Mouse (Mus musculus): ENCODE measurements around the gene Nme1. TPM values are rescaled to one million over a fixed set of nuclear protein-coding genes. Genes with fewer than 3 reads are reported as not detected.

Nme1 gene
- polyA plus RNA-seq, 1 experiment from 2014 or later: 444 TPM

- no peaks in the 10 kb centered on the region for H3K27me3 ChIP-seq (ENCODE audit: control insufficient read depth, insufficient read depth, low read length)
- H3K9ac ChIP-seq (replicated peaks; ENCODE audit: low read depth, low read length): no peak overlapping the region
- no peak for ATAC-seq (ENCODE audit: low read depth)
- no peak overlapping the region for H3K27ac ChIP-seq (ENCODE audit: low read depth, low read length)
- H3K4me3 ChIP-seq (ENCODE audit: low read depth, low read length): no peak overlapping the region
- 69% methylated on average over 12 of the region's 12 CpGs for WGBS
- no peaks in the 10 kb centered on the region for H3K36me3 ChIP-seq (ENCODE audit: control insufficient read depth, insufficient read depth, low read length)
- H3K4me1 ChIP-seq (ENCODE audit: control insufficient read depth, insufficient read depth, low read length): no peaks in the 10 kb centered on the region
- H3K9me3 ChIP-seq (ENCODE audit: control insufficient read depth, low read length): no peaks in the 10 kb centered on the region
- H3K4me2 ChIP-seq (ENCODE audit: low read depth, low read length): no peak overlapping the region
These were observed 20.2 kb upstream of the Nme1 start for GRCm38 (mm10) chr11:93988328-93989062.

GRCm38 (mm10) chr11:93987625-93988327 is 19.5 kb upstream of the Nme1 start:
- no peaks in the 10 kb centered on the region for H3K27me3 ChIP-seq (ENCODE audit: control insufficient read depth, insufficient read depth, low read length)
- 84% methylated on average over 8 of the region's 8 CpGs for WGBS
- H3K4me3 ChIP-seq (ENCODE audit: low read depth, low read length): no peak overlapping the region
- ATAC-seq (ENCODE audit: low read depth): no peak
- H3K9ac ChIP-seq (replicated peaks; ENCODE audit: low read depth, low read length): no peak overlapping the region
- H3K9me3 ChIP-seq (ENCODE audit: control insufficient read depth, low read length): no peaks in the 10 kb centered on the region
- no peak overlapping the region for H3K27ac ChIP-seq (ENCODE audit: low read depth, low read length)
- H3K36me3 ChIP-seq (ENCODE audit: control insufficient read depth, insufficient read depth, low read length): no peaks in the 10 kb centered on the region
- no peaks in the 10 kb centered on the region for H3K4me1 ChIP-seq (ENCODE audit: control insufficient read depth, insufficient read depth, low read length)
- H3K4me2 ChIP-seq (ENCODE audit: low read depth, low read length): no peak overlapping the region

GRCm38 (mm10) chr11:93987026-93987425 is 18.7 kb upstream of the Nme1 start:
- no peaks in the 10 kb centered on the region for H3K36me3 ChIP-seq (ENCODE audit: control insufficient read depth, insufficient read depth, low read length)
- WGBS: 88% methylated on average over 4 of the region's 4 CpGs
- no peaks in the 10 kb centered on the region for H3K4me1 ChIP-seq (ENCODE audit: control insufficient read depth, insufficient read depth, low read length)
- H3K4me3 ChIP-seq (ENCODE audit: low read depth, low read length): no peak overlapping the region
- H3K9ac ChIP-seq (replicated peaks; ENCODE audit: low read depth, low read length): no peak overlapping the region
- H3K27ac ChIP-seq (ENCODE audit: low read depth, low read length): no peak overlapping the region
- H3K9me3 ChIP-seq (ENCODE audit: control insufficient read depth, low read length): no peaks in the 10 kb centered on the region
- H3K27me3 ChIP-seq (ENCODE audit: control insufficient read depth, insufficient read depth, low read length): no peaks in the 10 kb centered on the region
- ATAC-seq (ENCODE audit: low read depth): no peak
- H3K4me2 ChIP-seq (ENCODE audit: low read depth, low read length): no peak overlapping the region

- H3K27me3 ChIP-seq (ENCODE audit: control insufficient read depth, insufficient read depth, low read length): no peaks in the 10 kb centered on the region
- H3K36me3 ChIP-seq (ENCODE audit: control insufficient read depth, insufficient read depth, low read length): no peaks in the 10 kb centered on the region
- H3K4me2 ChIP-seq (ENCODE audit: low read depth, low read length): no peak overlapping the region
- H3K9ac ChIP-seq (replicated peaks; ENCODE audit: low read depth, low read length): no peak overlapping the region
- ATAC-seq (ENCODE audit: low read depth): no peak
- no peaks in the 10 kb centered on the region for H3K4me1 ChIP-seq (ENCODE audit: control insufficient read depth, insufficient read depth, low read length)
- H3K9me3 ChIP-seq (ENCODE audit: control insufficient read depth, low read length): no peaks in the 10 kb centered on the region
- H3K27ac ChIP-seq (ENCODE audit: low read depth, low read length): no peak overlapping the region
- H3K4me3 ChIP-seq (ENCODE audit: low read depth, low read length): no peak overlapping the region
These were observed 18.0 kb upstream of the Nme1 start for GRCm38 (mm10) chr11:93986298-93986697.

GRCm38 (mm10) chr11:93985265-93985664 is 16.9 kb upstream of the Nme1 start:
- no peak overlapping the region for H3K9ac ChIP-seq (replicated peaks; ENCODE audit: low read depth, low read length)
- 89% methylated on average over 5 of the region's 5 CpGs for WGBS
- no peak overlapping the region for H3K4me3 ChIP-seq (ENCODE audit: low read depth, low read length)
- no peaks in the 10 kb centered on the region for H3K27me3 ChIP-seq (ENCODE audit: control insufficient read depth, insufficient read depth, low read length)
- no peak overlapping the region for H3K4me2 ChIP-seq (ENCODE audit: low read depth, low read length)
- H3K4me1 ChIP-seq (ENCODE audit: control insufficient read depth, insufficient read depth, low read length): no peaks in the 10 kb centered on the region
- H3K36me3 ChIP-seq (ENCODE audit: control insufficient read depth, insufficient read depth, low read length): no peaks in the 10 kb centered on the region
- no peak for ATAC-seq (ENCODE audit: low read depth)
- no peaks in the 10 kb centered on the region for H3K9me3 ChIP-seq (ENCODE audit: control insufficient read depth, low read length)
- H3K27ac ChIP-seq (ENCODE audit: low read depth, low read length): no peak overlapping the region

GRCm38 (mm10) chr11:93984619-93985018 is 16.3 kb upstream of the Nme1 start:
- no peak for ATAC-seq (ENCODE audit: low read depth)
- H3K9ac ChIP-seq (replicated peaks; ENCODE audit: low read depth, low read length): no peak overlapping the region
- 93% methylated on average over 3 of the region's 3 CpGs for WGBS

GRCm38 (mm10) chr11:93979502-93980049 is 11.3 kb upstream of the Nme1 start:
- Histone ChIP-seq H3K27me3 (ENCODE audit: control insufficient read depth, insufficient read depth, low read length) (no peaks in the 10 kb centered on the region), H3K4me1 (ENCODE audit: control insufficient read depth, insufficient read depth, low read length) (no peaks in the 10 kb centered on the region), H3K9me3 (ENCODE audit: control insufficient read depth, low read length) (no peaks in the 10 kb centered on the region), H3K4me2 (ENCODE audit: low read depth, low read length) (no peak overlapping the region), H3K36me3 (ENCODE audit: control insufficient read depth, insufficient read depth, low read length) (no peaks in the 10 kb centered on the region), H3K27ac (ENCODE audit: low read depth, low read length) (no peak overlapping the region), H3K4me3 (ENCODE audit: low read depth, low read length) (no peak overlapping the region), H3K9ac (replicated peaks; ENCODE audit: low read depth, low read length) (no peak overlapping the region)
- 16% methylated on average over 6 of the region's 6 CpGs for WGBS
- ATAC-seq (ENCODE audit: low read depth): no peak; the same call in 1 of the 2 replicates

More at GRCm38 (mm10) chr11:93984619-93985018, 16.3 kb upstream of the Nme1 start:
- Histone ChIP-seq H3K27me3 (ENCODE audit: control insufficient read depth, insufficient read depth, low read length) (no peaks in the 10 kb centered on the region), H3K9me3 (ENCODE audit: control insufficient read depth, low read length) (no peaks in the 10 kb centered on the region), H3K27ac (ENCODE audit: low read depth, low read length) (no peak overlapping the region), H3K4me1 (ENCODE audit: control insufficient read depth, insufficient read depth, low read length) (no peaks in the 10 kb centered on the region), H3K4me3 (ENCODE audit: low read depth, low read length) (no peak overlapping the region), H3K36me3 (ENCODE audit: control insufficient read depth, insufficient read depth, low read length) (no peaks in the 10 kb centered on the region), H3K4me2 (ENCODE audit: low read depth, low read length) (no peak overlapping the region)

- Histone ChIP-seq H3K4me3 (ENCODE audit: low read depth, low read length) (no peak overlapping the region), H3K9ac (replicated peaks; ENCODE audit: low read depth, low read length) (no peak overlapping the region), H3K4me1 (ENCODE audit: control insufficient read depth, insufficient read depth, low read length) (no peaks in the 10 kb centered on the region), H3K27me3 (ENCODE audit: control insufficient read depth, insufficient read depth, low read length) (no peaks in the 10 kb centered on the region), H3K36me3 (ENCODE audit: control insufficient read depth, insufficient read depth, low read length) (no peaks in the 10 kb centered on the region), H3K27ac (ENCODE audit: low read depth, low read length) (no peak overlapping the region), H3K4me2 (ENCODE audit: low read depth, low read length) (no peak overlapping the region), H3K9me3 (ENCODE audit: control insufficient read depth, low read length) (no peaks in the 10 kb centered on the region)
- ATAC-seq (ENCODE audit: low read depth): no peak
- 85% methylated on average over 5 of the region's 5 CpGs for WGBS
These were observed 4.6 kb upstream of the Nme1 start for GRCm38 (mm10) chr11:93972951-93973350.

- no peak overlapping the region for H3K4me2 ChIP-seq (ENCODE audit: low read depth, low read length)
- no peaks in the 10 kb centered on the region for H3K27me3 ChIP-seq (ENCODE audit: control insufficient read depth, insufficient read depth, low read length)
- WGBS: 81% methylated on average over 1 of the region's 1 CpGs
- no peaks in the 10 kb centered on the region for H3K4me1 ChIP-seq (ENCODE audit: control insufficient read depth, insufficient read depth, low read length)
- peaks cover 8% of the 10 kb centered on the region for H3K36me3 ChIP-seq (ENCODE audit: control insufficient read depth, insufficient read depth, low read length)
- H3K27ac ChIP-seq (ENCODE audit: low read depth, low read length): no peak overlapping the region
- H3K9me3 ChIP-seq (ENCODE audit: control insufficient read depth, low read length): no peaks in the 10 kb centered on the region
- ATAC-seq (ENCODE audit: low read depth): no peak
- no peak overlapping the region for H3K4me3 ChIP-seq (ENCODE audit: low read depth, low read length)
- H3K9ac ChIP-seq (replicated peaks; ENCODE audit: low read depth, low read length): no peak overlapping the region
These were observed 1.5 kb upstream of the Nme1 start for GRCm38 (mm10) chr11:93969799-93970198.
